Mouse (Mus musculus) cerebellum, adult 2 months (tissue): ENCODE results near the gene Naa20.

Source experiments
- CTCF ChIP-seq: fragments of 200-500 bp; IDR thresholded peaks from 2 replicates; pipeline ENCODE4 v1.5.1; 2011; ENCODE audit warnings: low read depth, mild to moderate bottlenecking, control low read depth, low read length, moderate library complexity, borderline replicate concordance; ENCODE audit not compliant: insufficient read depth
- POLR2A ChIP-seq: fragments of 200-500 bp; IDR thresholded peaks from 2 replicates; pipeline ENCODE4 v1.6.1; 2011; ENCODE audit warnings: low read length, control low read depth, borderline replicate concordance; ENCODE audit not compliant: insufficient read depth

GRCm38 (mm10) chr2:145871308-145871707, 30.6 kb upstream of the Naa20 start:
- TF ChIP-seq POLR2A: no peak
- TF ChIP-seq CTCF: no peak
